ENCODE assay signal across 8 mouse cellular contexts in the genomic region with DNA sequence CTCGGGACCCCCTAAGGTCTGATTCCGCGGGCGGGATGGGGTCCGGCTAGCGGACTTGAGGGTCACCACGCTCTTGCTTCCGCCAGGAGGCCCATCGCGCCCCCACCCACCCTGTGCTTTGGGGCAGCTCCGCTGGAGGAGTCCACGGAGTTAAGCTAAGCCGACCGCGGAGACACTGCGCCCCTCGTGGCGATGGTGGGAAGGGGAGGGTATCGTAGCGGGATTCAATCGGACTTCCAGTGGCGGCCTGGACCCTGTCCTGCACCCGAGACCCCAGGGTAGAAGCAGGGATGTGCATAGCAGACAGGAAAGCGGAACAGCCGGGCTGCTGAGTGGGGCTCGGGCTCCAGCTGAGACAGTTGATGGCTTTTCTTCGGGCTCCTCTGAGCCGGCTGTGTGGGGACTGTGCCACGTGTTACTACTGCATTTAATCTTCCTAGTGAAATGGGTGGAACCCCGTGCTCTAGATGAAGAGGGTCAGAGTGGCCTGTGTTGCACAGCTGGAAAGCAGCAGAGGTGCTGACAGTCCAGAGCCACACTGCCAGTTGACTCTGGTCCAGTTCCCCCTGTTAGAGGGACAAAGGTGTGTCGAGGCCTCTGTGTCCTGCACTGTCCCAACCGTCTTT. TPM values are rescaled to one million over a fixed set of nuclear protein-coding genes. Genes with fewer than 3 reads are reported as not detected.
DNase-seq lines count a peak whose midpoint lies in the region; ATAC-seq and TF ChIP-seq lines count a peak whose summit lies in the region.

No protein-coding gene starts in this region.

- intact Hi-C loops in gastrocnemius, postnatal 14 days (cut with DNase I; ENCODE audit: low total_unique reads): no loop called here
- intact Hi-C loops in left cerebral cortex, postnatal 4 days (cut with DNase I): no loop called here

- 5% methylated on average over 32 of the region's 32 CpGs for WGBS in intestine, embryonic 14.5 days
- WGBS in midbrain, embryonic 10.5 days: 5% methylated on average over 32 of the region's 32 CpGs

- no peak for TF ChIP-seq POLR2A in cortical plate, adult 2 months (IDR thresholded peaks at IDR 0.05; ENCODE audit: extremely low read depth, insufficient read depth, low read length)

- peak overlapping the region; percentile 71 for H3K4me3 ChIP-seq in cortical plate, adult 2 months (ENCODE audit: insufficient read depth, low read length)
- peak overlapping the region; percentile 49 for H3K4me3 ChIP-seq in intestine, embryonic 14.5 days (ENCODE audit: low read depth, low read length)
- peak overlapping the region; percentile 64 for H3K4me3 ChIP-seq in midbrain, embryonic 10.5 days

- peak overlapping the region; percentile 49 for H3K9ac ChIP-seq in intestine, embryonic 14.5 days (ENCODE audit: low read length)

- H3K4me1 ChIP-seq in cortical plate, adult 2 months (ENCODE audit: control insufficient read depth, insufficient read depth, low read length): no peaks in the 10 kb centered on the region
- peaks cover 12% of the 10 kb centered on the region; the same call in 1 of the 2 replicates for H3K4me1 ChIP-seq in intestine, embryonic 14.5 days (replicated peaks; ENCODE audit: control insufficient read depth, insufficient read depth, low read length)
- H3K4me1 ChIP-seq in midbrain, embryonic 10.5 days: peaks cover 43% of the 10 kb centered on the region

- no peaks in the 10 kb centered on the region for H3K9me3 ChIP-seq in intestine, embryonic 14.5 days (ENCODE audit: control insufficient read depth, low read length)
- no peaks in the 10 kb centered on the region for H3K9me3 ChIP-seq in midbrain, embryonic 10.5 days (replicated peaks)

- H3K4me2 ChIP-seq in intestine, embryonic 14.5 days (ENCODE audit: low read length): peak overlapping the region; percentile 96

- H3K27ac ChIP-seq in cortical plate, adult 2 months (ENCODE audit: insufficient read depth, low read length): no peak overlapping the region
- H3K27ac ChIP-seq in intestine, embryonic 14.5 days (ENCODE audit: low read depth): no peak overlapping the region
- peak overlapping the region; percentile 49; the same call in 1 of the 2 replicates for H3K27ac ChIP-seq in midbrain, embryonic 10.5 days (replicated peaks)

- TF ChIP-seq CTCF in cortical plate, adult 2 months (IDR thresholded peaks at IDR 0.05; ENCODE audit: extremely low read depth, insufficient read depth, low read length): peak; percentile 77

- peaks cover 15% of the 10 kb centered on the region for H3K27me3 ChIP-seq in intestine, embryonic 14.5 days (replicated peaks; ENCODE audit: control insufficient read depth, insufficient read depth, low read length)
- peaks cover 87% of the 10 kb centered on the region for H3K27me3 ChIP-seq in midbrain, embryonic 10.5 days (ENCODE audit: low read depth, poor library complexity, severe bottlenecking)

- ATAC-seq in intestine, embryonic 14.5 days (replicated peaks; ENCODE audit: low FRiP score, low TSS enrichment, low read depth): peak; percentile 74
- no peak for ATAC-seq in activated CD4-positive, CD25-positive, alpha-beta regulatory T cell, adult 4 months

- DNase-seq in adrenal gland, adult 18-20 months (ENCODE audit: low spot score in 2 of 2): peak; percentile 70 to 71
- peak; percentile 81 for DNase-seq in gastrocnemius, postnatal 14 days
- peak; percentile 92 for DNase-seq in intestine, embryonic 14.5 days (ENCODE audit: low spot score)
- peak; percentile 76 for DNase-seq in left cerebral cortex, postnatal 4 days
- DNase-seq in midbrain, embryonic 10.5 days (ENCODE audit: low spot score): peak; percentile 86
- DNase-seq in right cerebral cortex, postnatal 4 days: peak; percentile 80

- H3K36me3 ChIP-seq in intestine, embryonic 14.5 days (ENCODE audit: control insufficient read depth, insufficient read depth, low read length): no peaks in the 10 kb centered on the region
- no peaks in the 10 kb centered on the region for H3K36me3 ChIP-seq in midbrain, embryonic 10.5 days

RNA-seq across cellular contexts. Expression of a gene that starts 51.1 kb away (rescaled TPM):
- 10 to 100 TPM; 11.8 to 14.2 TPM for total RNA-seq in adrenal gland, adult 18-20 months (2021)
- 32.1 and 39.0 TPM in 2 replicates for polyA plus RNA-seq in cortical plate, adult 2 months (2012; rRNA removed)
- total RNA-seq in gastrocnemius, postnatal 14 days (2021): 1 to 10 TPM; 8.4 to 8.6 TPM
- polyA plus RNA-seq in intestine, embryonic 14.5 days (2014; fragmentation: Nextera tagmentation; extraction: Ambion mirVana): 4.2 and 6.4 TPM in 2 replicates
- 10 to 100 TPM in 1 of 2 experiments, 1 to 10 TPM in 1; 8.6 to 12.2 TPM for total RNA-seq in left cerebral cortex, postnatal 4 days (2021)
- polyA plus RNA-seq in midbrain, embryonic 10.5 days (2016; fragmentation: Nextera tagmentation; extraction: Ambion mirVana): 1.3 and 1.5 TPM in 2 replicates
- 1 to 10 TPM; 1.7 to 2.2 TPM for polyA plus RNA-seq in activated CD4-positive, CD25-positive, alpha-beta regulatory T cell, adult 4 months (2017; shearing (Covaris generic))
